Mouse (Mus musculus): ENCODE measurements at regions not wholly inside any gene's neighbourhood (a gene's known extent, or its start where the extent isn't known, plus 50 kb on each side); places are given as distances from the start of the nearest gene placed in this dataset.

DNA sequence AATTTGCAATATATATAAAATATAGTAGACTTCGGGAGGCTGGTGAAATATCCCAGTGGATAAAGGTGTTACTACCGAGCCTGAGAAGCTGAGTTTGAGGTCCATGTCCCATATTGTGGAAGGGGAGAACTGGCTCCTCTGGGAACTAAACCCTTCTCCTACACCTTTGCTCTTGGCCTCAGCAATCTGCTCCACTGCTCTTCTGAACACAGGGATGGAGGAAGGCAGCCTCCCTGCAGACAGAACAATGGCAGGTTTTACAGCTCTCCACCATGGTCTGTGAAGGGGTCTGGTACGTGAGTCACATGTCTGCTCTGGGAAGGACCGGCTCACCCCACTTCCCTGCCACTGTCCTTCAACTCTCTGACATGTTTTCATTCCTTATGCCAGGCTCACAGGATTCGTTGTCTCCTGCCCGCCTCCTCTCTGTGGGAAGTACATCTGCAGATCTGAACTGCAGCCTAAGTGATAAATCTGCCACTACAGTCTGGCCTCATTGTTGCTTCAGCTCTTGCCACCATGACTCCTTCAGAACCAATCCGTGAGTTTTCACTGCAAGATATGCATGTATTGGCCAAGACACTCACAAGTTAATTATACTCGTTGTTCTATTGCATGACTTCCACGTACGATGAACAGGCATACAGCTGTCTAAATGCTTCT lies 220.0 kb upstream of the Gm9767 start:
- Histone ChIP-seq H3K4me1 (ENCODE audit: control insufficient read depth, insufficient read depth, low read length) (no peaks in the 10 kb centered on the region), H3K4me3 (ENCODE audit: insufficient read depth, low read length) (no peak overlapping the region), H3K27ac (ENCODE audit: insufficient read depth, low read length) (no peak overlapping the region)
- TF ChIP-seq POLR2A (IDR thresholded peaks at IDR 0.05; ENCODE audit: low read depth, low read length): no peak
- no peak for TF ChIP-seq CTCF (IDR thresholded peaks at IDR 0.05; ENCODE audit: borderline replicate concordance, insufficient read depth, low read length)

DNA sequence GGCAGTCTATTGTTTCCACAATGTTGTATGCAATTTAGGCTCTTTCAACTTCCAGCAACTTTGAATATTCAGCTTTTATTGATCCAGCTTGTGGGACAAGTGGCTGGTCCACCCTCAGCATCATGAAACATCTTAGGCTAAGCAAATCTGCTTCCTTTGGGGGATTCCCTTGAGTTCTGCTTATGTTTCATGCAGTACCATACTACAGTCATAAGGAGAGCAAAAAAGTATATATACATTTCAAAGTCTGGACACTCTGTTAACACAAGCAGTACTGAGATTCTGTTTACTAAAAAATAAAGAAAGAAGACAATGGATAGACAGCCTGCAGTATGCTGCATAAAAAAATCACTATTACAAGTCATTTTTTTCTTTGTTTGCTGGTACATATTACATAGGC lies 233.7 kb upstream of the Gm9767 start:
- H3K4me1 ChIP-seq (ENCODE audit: control insufficient read depth, insufficient read depth, low read length): no peaks in the 10 kb centered on the region
- TF ChIP-seq POLR2A (IDR thresholded peaks at IDR 0.05; ENCODE audit: low read depth, low read length) (no peak), CTCF (IDR thresholded peaks at IDR 0.05; ENCODE audit: borderline replicate concordance, insufficient read depth, low read length) (no peak)
- no peak overlapping the region for H3K27ac ChIP-seq (ENCODE audit: insufficient read depth, low read length)
- no peak overlapping the region for H3K4me3 ChIP-seq (ENCODE audit: insufficient read depth, low read length)

DNA sequence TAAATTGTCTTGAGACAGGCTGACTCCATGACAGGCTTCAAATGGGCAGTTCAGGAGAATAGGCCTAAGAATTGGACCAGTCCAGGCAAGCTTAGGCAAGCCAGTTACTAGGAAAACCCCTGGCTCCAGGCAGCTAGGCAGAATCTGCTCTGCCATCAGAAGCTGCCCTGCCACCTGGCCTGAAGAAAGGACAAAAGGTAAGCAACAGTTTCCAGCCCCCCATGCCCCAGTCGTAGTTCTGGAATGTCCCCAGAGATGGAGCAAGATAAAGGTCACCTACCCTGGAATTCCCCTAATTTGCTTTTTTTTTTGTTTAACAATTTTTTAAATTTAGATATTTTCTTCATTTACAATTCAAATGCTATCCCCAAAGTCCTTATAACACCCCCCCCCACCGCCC lies 248.8 kb upstream of the Gm9767 start:
- no peak overlapping the region for H3K27ac ChIP-seq (ENCODE audit: insufficient read depth, low read length)
- no peak overlapping the region for H3K4me3 ChIP-seq (ENCODE audit: insufficient read depth, low read length)
- no peak for TF ChIP-seq CTCF (IDR thresholded peaks at IDR 0.05; ENCODE audit: borderline replicate concordance, insufficient read depth, low read length)
- no peak for TF ChIP-seq POLR2A (IDR thresholded peaks at IDR 0.05; ENCODE audit: low read depth, low read length)
- no peaks in the 10 kb centered on the region for H3K4me1 ChIP-seq (ENCODE audit: control insufficient read depth, insufficient read depth, low read length)

DNA sequence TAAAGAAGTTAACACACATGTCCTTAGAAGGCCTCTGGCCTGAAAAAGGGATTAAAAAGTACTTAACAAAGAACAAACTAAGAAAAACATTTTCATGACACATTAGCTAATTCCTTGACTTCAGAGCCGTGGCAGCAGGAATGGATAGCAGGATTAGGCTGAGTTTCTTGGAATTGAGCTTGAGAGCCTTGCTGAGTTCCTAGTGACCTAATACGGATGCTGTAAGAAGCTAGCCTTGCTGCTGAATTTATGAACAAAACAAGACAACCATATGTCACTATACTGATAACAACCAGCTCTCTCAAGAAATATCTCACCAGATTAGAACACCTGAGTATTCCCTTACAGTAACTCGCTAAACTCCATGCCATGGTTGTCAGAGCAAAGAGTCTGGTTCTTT lies 268.2 kb upstream of the Smlr1 start:
- TF ChIP-seq POLR2A (IDR thresholded peaks at IDR 0.05; ENCODE audit: low read depth, low read length) (no peak), CTCF (IDR thresholded peaks at IDR 0.05; ENCODE audit: borderline replicate concordance, insufficient read depth, low read length) (no peak)
- Histone ChIP-seq H3K4me3 (ENCODE audit: insufficient read depth, low read length) (no peak overlapping the region), H3K27ac (ENCODE audit: insufficient read depth, low read length) (no peak overlapping the region), H3K4me1 (ENCODE audit: control insufficient read depth, insufficient read depth, low read length) (peaks cover 4% of the 10 kb centered on the region)

DNA sequence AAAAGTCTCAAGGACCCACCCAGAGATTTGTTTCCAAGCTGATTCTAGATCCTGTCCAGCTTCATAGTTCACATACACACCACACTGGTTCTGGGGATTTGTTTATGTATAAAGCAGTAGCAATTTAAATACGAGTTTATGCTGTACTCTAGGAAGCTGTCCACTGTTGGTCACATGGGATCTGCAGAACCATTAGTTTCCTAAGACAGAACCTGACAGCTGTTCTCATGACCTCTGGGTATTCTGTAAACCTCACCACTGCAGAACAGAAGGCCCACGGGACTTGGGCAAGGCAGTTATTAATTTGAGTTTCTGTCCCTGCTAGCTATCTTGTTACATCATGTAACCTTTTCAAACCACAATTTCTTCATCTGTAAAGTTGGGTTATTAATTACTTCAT lies 265.4 kb upstream of the Smlr1 start:
- H3K27ac ChIP-seq (ENCODE audit: insufficient read depth, low read length): no peak overlapping the region
- TF ChIP-seq POLR2A (IDR thresholded peaks at IDR 0.05; ENCODE audit: low read depth, low read length): no peak
- H3K4me3 ChIP-seq (ENCODE audit: insufficient read depth, low read length): no peak overlapping the region
- H3K4me1 ChIP-seq (ENCODE audit: control insufficient read depth, insufficient read depth, low read length): peaks cover 4% of the 10 kb centered on the region

DNA sequence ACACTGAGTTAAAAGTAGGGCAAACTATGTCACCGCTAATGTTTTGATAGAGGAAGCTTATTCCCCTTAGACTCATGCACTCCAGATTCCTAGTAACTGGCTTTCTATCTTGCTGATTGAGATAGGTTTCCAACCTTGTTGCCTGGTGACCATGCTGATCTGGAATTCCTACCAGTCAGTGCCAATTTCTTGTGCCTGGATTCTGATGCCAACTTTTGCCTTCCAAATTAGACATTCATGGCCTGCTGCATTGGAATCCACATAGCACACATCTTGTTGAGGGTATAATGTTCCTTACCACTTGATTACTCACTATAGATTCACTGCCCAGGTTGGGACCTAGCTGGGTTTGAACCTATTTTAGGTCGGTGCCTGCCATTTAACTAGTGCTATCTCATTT lies 262.8 kb upstream of the Smlr1 start:
- no peak for TF ChIP-seq POLR2A (IDR thresholded peaks at IDR 0.05; ENCODE audit: low read depth, low read length)
- TF ChIP-seq CTCF (IDR thresholded peaks at IDR 0.05; ENCODE audit: borderline replicate concordance, insufficient read depth, low read length): no peak
- Histone ChIP-seq H3K4me1 (ENCODE audit: control insufficient read depth, insufficient read depth, low read length) (peaks cover 4% of the 10 kb centered on the region), H3K4me3 (ENCODE audit: insufficient read depth, low read length) (no peak overlapping the region), H3K27ac (ENCODE audit: insufficient read depth, low read length) (no peak overlapping the region)

DNA sequence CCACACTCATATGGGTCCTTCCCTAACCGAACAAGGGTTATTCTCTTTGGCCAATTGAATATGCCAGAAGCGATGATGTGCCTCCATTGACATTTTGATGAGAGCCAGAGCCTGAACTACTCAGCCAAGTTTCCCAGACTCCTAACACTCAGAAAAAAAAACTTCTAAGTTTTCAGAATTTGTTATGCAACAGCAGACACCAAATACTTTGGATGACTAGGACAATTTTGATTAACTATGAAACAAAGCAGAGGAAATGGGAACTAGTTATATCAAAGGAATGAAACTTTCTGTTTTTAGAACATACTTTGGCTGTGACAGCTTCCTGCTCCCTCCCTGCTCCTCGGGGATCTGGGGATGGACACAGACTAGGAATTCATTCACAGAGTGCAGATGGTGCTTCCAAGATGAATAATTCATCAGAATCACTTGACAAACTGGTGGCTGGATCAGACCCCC lies 254.3 kb upstream of the Smlr1 start:
- no peak for TF ChIP-seq POLR2A (IDR thresholded peaks at IDR 0.05; ENCODE audit: low read depth, low read length)
- TF ChIP-seq CTCF (IDR thresholded peaks at IDR 0.05; ENCODE audit: borderline replicate concordance, insufficient read depth, low read length): no peak
- Histone ChIP-seq H3K4me3 (ENCODE audit: insufficient read depth, low read length) (no peak overlapping the region), H3K4me1 (ENCODE audit: control insufficient read depth, insufficient read depth, low read length) (peaks cover 20% of the 10 kb centered on the region)

DNA sequence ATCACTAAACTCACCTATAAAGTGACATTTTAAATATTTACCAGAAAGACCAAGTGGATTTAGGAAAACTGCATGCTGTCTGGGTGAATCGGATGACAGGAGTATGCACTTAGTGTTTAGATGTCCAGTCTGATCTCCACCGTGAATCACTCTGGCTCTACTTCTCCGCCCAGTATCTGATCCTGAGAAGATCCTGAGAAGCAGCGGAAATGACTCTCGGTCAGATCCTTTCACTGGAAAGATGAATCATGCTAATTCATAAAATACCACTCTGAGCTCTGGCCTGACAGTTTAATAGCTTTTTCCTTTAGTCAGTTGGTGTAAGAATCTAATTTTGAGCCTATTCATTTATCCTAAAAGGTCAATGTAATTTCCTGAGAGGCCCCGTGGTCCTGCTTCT lies 252.6 kb upstream of the Smlr1 start:
- TF ChIP-seq POLR2A (IDR thresholded peaks at IDR 0.05; ENCODE audit: low read depth, low read length): no peak
- no peak for TF ChIP-seq CTCF (IDR thresholded peaks at IDR 0.05; ENCODE audit: borderline replicate concordance, insufficient read depth, low read length)
- peak overlapping the region; percentile 99 for H3K27ac ChIP-seq (ENCODE audit: insufficient read depth, low read length)

More for the DNA sequence above, 254.3 kb upstream of the Smlr1 start:
- peak overlapping the region; percentile 98 for H3K27ac ChIP-seq (ENCODE audit: insufficient read depth, low read length)

DNA sequence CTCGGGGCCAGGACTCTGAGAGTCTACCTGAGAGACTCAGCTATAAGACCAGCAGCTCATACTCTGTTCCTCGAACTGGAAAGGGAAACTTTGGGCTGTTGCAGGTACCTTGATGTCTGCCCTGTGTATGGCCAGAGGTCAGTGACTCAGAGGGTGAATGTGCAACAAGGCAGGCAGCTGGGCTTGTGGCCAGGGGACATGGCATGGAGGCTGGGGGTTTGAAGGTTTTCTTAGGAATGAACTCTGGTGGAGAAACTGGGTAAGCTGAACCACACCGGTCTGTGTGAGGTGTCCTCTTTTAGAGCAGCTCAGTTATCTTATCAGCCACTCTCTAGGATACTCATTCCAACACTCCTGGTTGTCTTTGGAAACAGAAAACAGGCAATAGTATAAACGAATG lies 251.9 kb upstream of the Smlr1 start:
- Histone ChIP-seq H3K4me1 (ENCODE audit: control insufficient read depth, insufficient read depth, low read length) (peaks cover 20% of the 10 kb centered on the region), H3K4me3 (ENCODE audit: insufficient read depth, low read length) (no peak overlapping the region), H3K27ac (ENCODE audit: insufficient read depth, low read length) (peak overlapping the region; percentile 86; the same call in 1 of the 2 replicates)
- no peak for TF ChIP-seq CTCF (IDR thresholded peaks at IDR 0.05; ENCODE audit: borderline replicate concordance, insufficient read depth, low read length)

More for the DNA sequence above, 252.6 kb upstream of the Smlr1 start:
- Histone ChIP-seq H3K4me1 (ENCODE audit: control insufficient read depth, insufficient read depth, low read length) (peaks cover 20% of the 10 kb centered on the region), H3K4me3 (ENCODE audit: insufficient read depth, low read length) (no peak overlapping the region)

DNA sequence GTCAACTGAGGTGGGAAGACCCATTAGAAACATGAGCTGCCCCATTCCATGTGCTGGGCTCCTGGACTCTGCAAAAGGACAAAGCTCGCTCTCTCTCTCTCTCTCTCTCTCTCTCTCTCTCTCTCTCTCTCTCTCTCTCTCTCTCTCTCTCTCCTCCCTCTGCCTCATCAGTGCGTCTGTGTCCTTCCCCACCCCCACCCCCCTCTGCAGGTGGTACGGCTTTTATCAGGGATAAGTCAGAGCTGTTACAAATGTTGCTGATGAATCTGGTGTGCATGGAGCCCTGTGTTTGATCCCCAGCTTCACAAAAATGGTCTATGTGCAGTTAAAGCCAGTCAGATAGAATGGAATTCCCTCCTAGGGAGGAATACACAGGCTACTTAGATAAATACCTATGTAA lies 247.8 kb upstream of the Smlr1 start:
- H3K27ac ChIP-seq (ENCODE audit: insufficient read depth, low read length): no peak overlapping the region
- 0 out of 2 replicates have a peak, but pooled peaks cover 8% of the 10 kb centered on the region for H3K4me1 ChIP-seq (ENCODE audit: control insufficient read depth, insufficient read depth, low read length)
- TF ChIP-seq POLR2A (IDR thresholded peaks at IDR 0.05; ENCODE audit: low read depth, low read length): no peak
- TF ChIP-seq CTCF (IDR thresholded peaks at IDR 0.05; ENCODE audit: borderline replicate concordance, insufficient read depth, low read length): no peak
- no peak overlapping the region for H3K4me3 ChIP-seq (ENCODE audit: insufficient read depth, low read length)
